8 mouse cellular contexts compared by ENCODE assay signal in genomic region chr15:102099771-102100160, GRCm38 (mm10). TPM values are rescaled to one million over a fixed set of nuclear protein-coding genes. Genes with fewer than 3 reads are reported as not detected.
A peak's percentile ranks its signal among the peaks of the same experiment; 100 is the strongest.
DNase-seq lines count a peak whose midpoint lies in the region; ATAC-seq and TF ChIP-seq lines count a peak whose summit lies in the region.

No protein-coding gene starts in this region.

- intact Hi-C loops in gastrocnemius, postnatal 14 days (cut with DNase I; ENCODE audit: low total_unique reads), result no loop called here

- no peaks in the 10 kb centered on the region for H3K9me3 ChIP-seq in lung, embryonic 16.5 days (ENCODE audit: control insufficient read depth, low read length)
- no peaks in the 10 kb centered on the region for H3K9me3 ChIP-seq in embryonic facial prominence, embryonic 14.5 days (ENCODE audit: control insufficient read depth, low read length)
- H3K9me3 ChIP-seq in limb, embryonic 11.5 days (ENCODE audit: control insufficient read depth, low read length), result no peaks in the 10 kb centered on the region

- H3K27ac ChIP-seq in lung, embryonic 16.5 days (ENCODE audit: low read length), result peak overlapping the region; percentile 100
- H3K27ac ChIP-seq in embryonic facial prominence, embryonic 14.5 days (replicated peaks; ENCODE audit: low read depth, low read length), result peak overlapping the region; percentile 99
- peak overlapping the region; percentile 44 for H3K27ac ChIP-seq in limb, embryonic 11.5 days (replicated peaks; ENCODE audit: low read depth, low read length)
- H3K27ac ChIP-seq in olfactory bulb, adult 2 months (ENCODE audit: insufficient read depth, low read depth, low read length), result no peak overlapping the region; the same call in 1 of the 2 replicates

- no peak for ATAC-seq in lung, embryonic 16.5 days (ENCODE audit: low read depth)
- no peak for ATAC-seq in embryonic facial prominence, embryonic 14.5 days (ENCODE audit: low read depth)
- ATAC-seq in limb, embryonic 11.5 days (ENCODE audit: insufficient number of reproducible peaks, low FRiP score, low TSS enrichment, low read depth), result no peak

- TF ChIP-seq CTCF in olfactory bulb, adult 2 months (IDR thresholded peaks at IDR 0.05; ENCODE audit: insufficient read depth, low read depth, low read length), result no peak

- DNase-seq in lung, adult 18-20 months, result no peak
- no peak for DNase-seq in embryonic facial prominence, embryonic 14.5 days (ENCODE audit: low spot score)
- no peak for DNase-seq in limb, embryonic 11.5 days (ENCODE audit: low spot score)
- DNase-seq in gastrocnemius, postnatal 14 days, result no peak
- no peak for DNase-seq in thymus, postnatal 36 days
- DNase-seq in kidney, postnatal 36 days, result no peak

- no peaks in the 10 kb centered on the region for H3K27me3 ChIP-seq in lung, embryonic 16.5 days (ENCODE audit: control insufficient read depth, insufficient read depth, low read depth, low read length)
- H3K27me3 ChIP-seq in embryonic facial prominence, embryonic 14.5 days (replicated peaks; ENCODE audit: control insufficient read depth, insufficient read depth, low read length), result no peaks in the 10 kb centered on the region
- no peaks in the 10 kb centered on the region for H3K27me3 ChIP-seq in limb, embryonic 11.5 days (ENCODE audit: control insufficient read depth, insufficient read depth, low read length)

- peak overlapping the region; percentile 90 for H3K4me2 ChIP-seq in lung, embryonic 16.5 days (ENCODE audit: low read depth, low read length)
- H3K4me2 ChIP-seq in embryonic facial prominence, embryonic 14.5 days (ENCODE audit: low read depth, low read length), result peak overlapping the region; percentile 65
- H3K4me2 ChIP-seq in limb, embryonic 11.5 days (ENCODE audit: low read depth, severe bottlenecking), result peak overlapping the region; percentile 72

- H3K4me1 ChIP-seq in lung, embryonic 16.5 days (replicated peaks; ENCODE audit: control insufficient read depth, insufficient read depth, low read length), result peaks cover 65% of the 10 kb centered on the region
- H3K4me1 ChIP-seq in embryonic facial prominence, embryonic 14.5 days (ENCODE audit: control insufficient read depth, insufficient read depth, low read length), result peaks cover 59% of the 10 kb centered on the region
- H3K4me1 ChIP-seq in limb, embryonic 11.5 days (ENCODE audit: control insufficient read depth, insufficient read depth, low read length), result peaks cover 54% of the 10 kb centered on the region
- peaks cover 51% of the 10 kb centered on the region for H3K4me1 ChIP-seq in olfactory bulb, adult 2 months (ENCODE audit: control insufficient read depth, insufficient read depth, low read length)

- peak overlapping the region; percentile 66 for H3K4me3 ChIP-seq in lung, embryonic 16.5 days (ENCODE audit: low read length)
- H3K4me3 ChIP-seq in embryonic facial prominence, embryonic 14.5 days (ENCODE audit: low read depth, low read length), result peak overlapping the region; percentile 63
- peak overlapping the region; percentile 37 for H3K4me3 ChIP-seq in limb, embryonic 11.5 days (ENCODE audit: low read depth, low read length)
- peak overlapping the region; percentile 60 for H3K4me3 ChIP-seq in olfactory bulb, adult 2 months (ENCODE audit: insufficient read depth, low read depth, low read length)

- WGBS in lung, embryonic 16.5 days, result 14% methylated on average over 8 of the region's 8 CpGs
- 16% methylated on average over 8 of the region's 8 CpGs for WGBS in embryonic facial prominence, embryonic 14.5 days
- WGBS in limb, embryonic 11.5 days, result 19% methylated on average over 8 of the region's 8 CpGs
- 27% methylated on average over 8 of the region's 8 CpGs for WGBS in olfactory bulb, adult 2 months

- peaks cover 14% of the 10 kb centered on the region for H3K36me3 ChIP-seq in lung, embryonic 16.5 days (ENCODE audit: control insufficient read depth, insufficient read depth, low read length)
- peaks cover 27% of the 10 kb centered on the region for H3K36me3 ChIP-seq in embryonic facial prominence, embryonic 14.5 days (ENCODE audit: control insufficient read depth, insufficient read depth, low read length)
- peaks cover 20% of the 10 kb centered on the region for H3K36me3 ChIP-seq in limb, embryonic 11.5 days (ENCODE audit: control insufficient read depth, insufficient read depth, low read length)

- TF ChIP-seq POLR2A in olfactory bulb, adult 2 months (IDR thresholded peaks at IDR 0.05; ENCODE audit: insufficient read depth, low read depth, low read length), result no peak

- H3K9ac ChIP-seq in lung, embryonic 16.5 days (ENCODE audit: low read length), result peak overlapping the region; percentile 94
- H3K9ac ChIP-seq in embryonic facial prominence, embryonic 14.5 days (ENCODE audit: low read depth, low read length), result peak overlapping the region; percentile 71
- H3K9ac ChIP-seq in limb, embryonic 11.5 days (ENCODE audit: low read length), result peak overlapping the region; percentile 49

RNA-seq across cellular contexts. Expression of gene Tns2, which starts 0.4 kb away (rescaled TPM):
- polyA plus RNA-seq in lung, embryonic 16.5 days (2015; fragmentation: Nextera tagmentation; extraction: Ambion mirVana), result 68.5 and 72.8 TPM in 2 replicates
- 45.9 and 56.4 TPM in 2 replicates for polyA plus RNA-seq in embryonic facial prominence, embryonic 14.5 days (2014; fragmentation: Nextera tagmentation; extraction: Ambion mirVana)
- 14.6 and 15.6 TPM in 2 replicates for polyA plus RNA-seq in limb, embryonic 11.5 days (2014; fragmentation: Nextera tagmentation; extraction: Ambion mirVana)
- not detected in 2 replicates for polyA plus RNA-seq in olfactory bulb, adult 2 months (2012; ENCODE audit: insufficient read depth, insufficient read length, low replicate concordance, missing spikeins)
- 10 to 100 TPM; 29.8 to 45.6 TPM for total RNA-seq in gastrocnemius, postnatal 14 days (2021)

RNA-seq across cellular contexts. Expression of gene Eif4b, which starts 26.2 kb away (rescaled TPM):
- 122 and 123 TPM in 2 replicates for polyA plus RNA-seq in lung, embryonic 16.5 days (2015; fragmentation: Nextera tagmentation; extraction: Ambion mirVana)
- polyA plus RNA-seq in embryonic facial prominence, embryonic 14.5 days (2014; fragmentation: Nextera tagmentation; extraction: Ambion mirVana), result 123 and 141 TPM in 2 replicates
- 131 and 141 TPM in 2 replicates for polyA plus RNA-seq in limb, embryonic 11.5 days (2014; fragmentation: Nextera tagmentation; extraction: Ambion mirVana)
- 618 TPM in 1 of 2 replicates, not detected in the other for polyA plus RNA-seq in olfactory bulb, adult 2 months (2012; ENCODE audit: insufficient read depth, insufficient read length, low replicate concordance, missing spikeins)
- total RNA-seq in gastrocnemius, postnatal 14 days (2021), result 100 to 1,000 TPM; 130 to 139 TPM

RNA-seq across cellular contexts. Expression of gene Spryd3, which starts 36.3 kb away (rescaled TPM):
- 21.2 and 22.7 TPM in 2 replicates for polyA plus RNA-seq in lung, embryonic 16.5 days (2015; fragmentation: Nextera tagmentation; extraction: Ambion mirVana)
- polyA plus RNA-seq in embryonic facial prominence, embryonic 14.5 days (2014; fragmentation: Nextera tagmentation; extraction: Ambion mirVana), result 19.2 TPM in 2 replicates
- polyA plus RNA-seq in limb, embryonic 11.5 days (2014; fragmentation: Nextera tagmentation; extraction: Ambion mirVana), result 7.2 and 10.0 TPM in 2 replicates
- not detected in 2 replicates for polyA plus RNA-seq in olfactory bulb, adult 2 months (2012; ENCODE audit: insufficient read depth, insufficient read length, low replicate concordance, missing spikeins)
- total RNA-seq in gastrocnemius, postnatal 14 days (2021), result 10 to 100 TPM; 10.0 to 12.0 TPM

RNA-seq across cellular contexts. Expression of gene Igfbp6, which starts 44.4 kb away (rescaled TPM):
- 25.8 and 34.5 TPM in 2 replicates for polyA plus RNA-seq in lung, embryonic 16.5 days (2015; fragmentation: Nextera tagmentation; extraction: Ambion mirVana)
- polyA plus RNA-seq in embryonic facial prominence, embryonic 14.5 days (2014; fragmentation: Nextera tagmentation; extraction: Ambion mirVana), result 15.0 and 20.1 TPM in 2 replicates
- polyA plus RNA-seq in limb, embryonic 11.5 days (2014; fragmentation: Nextera tagmentation; extraction: Ambion mirVana), result 0.17 and 0.57 TPM in 2 replicates
- not detected in 2 replicates for polyA plus RNA-seq in olfactory bulb, adult 2 months (2012; ENCODE audit: insufficient read depth, insufficient read length, low replicate concordance, missing spikeins)
- total RNA-seq in gastrocnemius, postnatal 14 days (2021), result 10 to 100 TPM; 65.6 to 80.6 TPM

RNA-seq across cellular contexts. Expression of gene Soat2, which starts 50.6 kb away (rescaled TPM):
- polyA plus RNA-seq in lung, embryonic 16.5 days (2015; fragmentation: Nextera tagmentation; extraction: Ambion mirVana), result 0.30 and 0.50 TPM in 2 replicates
- 0.17 and 0.63 TPM in 2 replicates for polyA plus RNA-seq in embryonic facial prominence, embryonic 14.5 days (2014; fragmentation: Nextera tagmentation; extraction: Ambion mirVana)
- 0.09 and 0.24 TPM in 2 replicates for polyA plus RNA-seq in limb, embryonic 11.5 days (2014; fragmentation: Nextera tagmentation; extraction: Ambion mirVana)
- polyA plus RNA-seq in olfactory bulb, adult 2 months (2012; ENCODE audit: insufficient read depth, insufficient read length, low replicate concordance, missing spikeins), result not detected in 2 replicates
- total RNA-seq in gastrocnemius, postnatal 14 days (2021), result under 1 TPM in 1 of 2 experiments, not detected in 1; 0.13 TPM

Comparison
In these comparisons a context has a peak if more than half of its experiments do, and no peak if none do; other contexts are left out.
1. RNA of gene Tns2, which starts 0.4 kb away (polyA plus RNA-seq): 68.5 to 72.8 TPM in lung, embryonic 16.5 days, 45.9 to 56.4 TPM in embryonic facial prominence, embryonic 14.5 days and 14.6 to 15.6 TPM in limb, embryonic 11.5 days; not detected in olfactory bulb, adult 2 months; every median in the first group is over 10 times any median in the second.
2. Peak in every context shown above with its lines, with median percentiles within 50 percentile points of each other: H3K4me2 ChIP-seq, H3K4me3 ChIP-seq and H3K9ac ChIP-seq.